Mouse (Mus musculus) forebrain, embryonic 11.5 days (tissue): ENCODE data around the gene Rab17. TPM values are rescaled to one million over a fixed set of nuclear protein-coding genes. Genes with fewer than 3 reads are reported as not detected.

ENCODE experiments used
- ATAC-seq: fragments of 200-750 bp; cut with Nextera tagmentation; replicated peaks from 2 replicates; pipeline ENCODE4 v1.8.0; 2017; ENCODE audit warnings: moderate TSS enrichment; ENCODE audit not compliant: low FRiP score
- DNase-seq: peaks from one replicate; pipeline ENCODE4 v3.0.0-alpha.2; 2017; ENCODE audit warnings: low spot score
- H3K27ac ChIP-seq: fragments of 300-500 bp; sonication (generic); 2 replicates; pipeline ENCODE4 v1.5.1; 2014; ENCODE audit warnings: low read depth, low read length
- H3K27me3 ChIP-seq: fragments of 300-500 bp; sonication (generic); 2 replicates; pipeline ENCODE4 v1.6.1; 2014; ENCODE audit warnings: mild to moderate bottlenecking, low read length, mixed read lengths; ENCODE audit not compliant: control insufficient read depth, insufficient read depth
- H3K36me3 ChIP-seq: fragments of 300-500 bp; sonication (generic); 2 replicates; pipeline ENCODE4 v1.6.1; 2014; ENCODE audit warnings: mild to moderate bottlenecking, low read length, moderate library complexity, mixed read lengths; ENCODE audit not compliant: control insufficient read depth, insufficient read depth
- H3K4me1 ChIP-seq: fragments of 300-500 bp; sonication (generic); replicated peaks from 2 replicates; pipeline ENCODE4 v1.6.1; 2014; ENCODE audit warnings: low read length, mixed read lengths; ENCODE audit not compliant: control insufficient read depth, insufficient read depth
- H3K4me2 ChIP-seq: fragments of 300-500 bp; sonication (generic); 2 replicates; pipeline ENCODE4 v1.6.1; 2014; ENCODE audit warnings: low read depth, mild to moderate bottlenecking, low read length, moderate library complexity, mixed read lengths; ENCODE audit not compliant: severe bottlenecking
- H3K4me3 ChIP-seq: fragments of 300-500 bp; sonication (generic); 2 replicates; pipeline ENCODE4 v1.5.1; 2014; ENCODE audit warnings: low read depth, low read length
- H3K9ac ChIP-seq: fragments of 300-500 bp; sonication (generic); 2 replicates; pipeline ENCODE4 v1.6.1; 2014; ENCODE audit warnings: low read length
- H3K9me3 ChIP-seq: fragments of 300-500 bp; sonication (generic); 2 replicates; pipeline ENCODE4 v1.6.1; 2016; ENCODE audit warnings: low read length, mixed read lengths; ENCODE audit not compliant: control insufficient read depth
- WGBS: fragments of 180-500 bp; shearing (Covaris S2); extraction: QIAGEN DNeasy Blood & Tissue Kit; methylation state at CpG from one replicate; pipeline ENCODE4 v1.1.7; 2014; 5-methylcytosine and 5-hydroxymethylcytosine counted together
- polyA plus RNA-seq: library from polyadenylated mRNA; unstranded; fragments of >200 nt; fragmentation: Nextera tagmentation; extraction: Ambion mirVana; gene quantifications from 2 replicates; pipeline ENCODE4 v1.2.1, GENCODE M21; 2014

Rab17 gene
- polyA plus RNA-seq, 1 experiment from 2014 or later: not detected

DNA sequence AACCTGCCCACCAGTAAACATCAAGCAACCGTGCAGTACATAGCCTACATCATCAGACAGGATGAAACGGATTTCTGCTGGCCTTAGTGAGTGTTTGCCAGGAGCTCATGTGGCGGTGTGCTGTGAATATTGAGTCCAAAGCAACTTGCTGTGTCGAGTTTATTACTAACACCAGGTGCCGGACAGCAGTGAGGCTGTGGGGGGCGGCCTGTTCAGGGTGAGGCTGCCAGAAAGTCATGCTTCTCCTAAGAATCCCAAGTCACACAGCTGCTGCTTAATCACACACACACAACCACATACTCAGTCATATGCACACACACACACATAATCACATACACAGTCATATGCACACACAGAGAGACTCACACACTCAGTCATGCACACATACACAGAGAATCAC is 56.2 kb downstream of the Rab17 start:
- 81% methylated on average over 6 of the region's 6 CpGs for WGBS

DNA sequence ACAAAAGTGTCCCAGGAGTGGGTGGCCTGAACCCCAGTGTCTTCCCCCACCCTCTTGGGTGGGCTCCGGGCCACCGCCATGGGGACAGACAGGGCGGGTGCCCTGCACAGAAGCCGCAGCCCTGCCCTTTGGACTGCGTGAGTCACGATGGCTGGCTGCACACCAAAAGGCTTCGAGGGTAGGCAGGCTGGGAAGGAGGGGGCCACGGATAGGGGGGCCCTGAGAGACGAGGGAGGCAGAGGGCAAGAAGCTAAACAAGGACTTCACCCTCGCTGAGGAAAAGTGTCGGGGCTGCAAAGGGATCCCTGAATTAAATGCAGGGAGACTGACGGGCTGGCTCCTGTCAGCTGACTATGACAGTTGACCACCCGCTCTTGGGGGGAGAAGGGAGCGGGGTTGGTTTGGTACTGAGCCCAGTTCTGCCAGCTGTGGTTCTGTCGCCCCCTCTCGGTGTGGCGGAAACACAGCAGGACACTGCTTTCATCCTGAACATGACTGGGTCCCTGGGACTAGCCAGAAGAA is 59.8 kb downstream of the Rab17 start:
- Histone ChIP-seq H3K9me3 (no peaks in the 10 kb centered on the region), H3K4me3 (no peak overlapping the region), H3K27ac (no peak overlapping the region), H3K27me3 (no peaks in the 10 kb centered on the region), H3K36me3 (no peaks in the 10 kb centered on the region), H3K4me1 (no peaks in the 10 kb centered on the region), H3K9ac (no peak overlapping the region), H3K4me2 (no peak overlapping the region)
- 53% methylated on average over 17 of the region's 17 CpGs for WGBS
- DNase-seq (peak; percentile 49), ATAC-seq (no peak)

More for the DNA sequence above, 56.2 kb downstream of the Rab17 start:
- ATAC-seq (no peak), DNase-seq (no peak)
- Histone ChIP-seq H3K4me2 (no peak overlapping the region), H3K4me1 (no peaks in the 10 kb centered on the region), H3K27ac (no peak overlapping the region), H3K36me3 (no peaks in the 10 kb centered on the region), H3K9ac (no peak overlapping the region), H3K4me3 (no peak overlapping the region), H3K9me3 (no peaks in the 10 kb centered on the region), H3K27me3 (no peaks in the 10 kb centered on the region)

GRCm38 (mm10) chr1:90909161-90909560 is 60.3 kb downstream of the Rab17 start:
- DNase-seq: peak; percentile 46

More at GRCm38 (mm10) chr1:90909161-90909560, 60.3 kb downstream of the Rab17 start:
- Histone ChIP-seq H3K4me3 (no peak overlapping the region), H3K4me1 (no peaks in the 10 kb centered on the region), H3K27me3 (no peaks in the 10 kb centered on the region), H3K9me3 (no peaks in the 10 kb centered on the region), H3K4me2 (no peak overlapping the region), H3K9ac (no peak overlapping the region), H3K36me3 (no peaks in the 10 kb centered on the region), H3K27ac (no peak overlapping the region)
- ATAC-seq: no peak

Other genes with a start within 250 kb of the Rab17 start
- gene Col6a3, start 125.7 kb downstream of the Rab17 start, polyA plus RNA-seq: 6.3 and 7.6 TPM in 2 replicates
- 0.13 and 0.23 TPM in 2 replicates for gene Mlph, start 54.6 kb downstream of the Rab17 start, polyA plus RNA-seq
- not detected in 2 replicates for gene Prlh, start 16.6 kb downstream of the Rab17 start, polyA plus RNA-seq
- 21.4 and 22.1 TPM in 2 replicates for gene Lrrfip1, start 29.1 kb upstream of the Rab17 start, polyA plus RNA-seq
- 0.37 and 0.51 TPM in 2 replicates for gene Rbm44, start 175.4 kb upstream of the Rab17 start, polyA plus RNA-seq
- gene Ramp1, start 210.2 kb upstream of the Rab17 start, polyA plus RNA-seq: 0.12 and 0.41 TPM in 2 replicates